Mouse (Mus musculus): ENCODE measurements around the gene Zcchc17. TPM values are rescaled to one million over a fixed set of nuclear protein-coding genes. Genes with fewer than 3 reads are reported as not detected.

The Zcchc17 gene
- total and polyA plus RNA-seq, 3 experiments, result 31.7 to 67.7 (median 51.8) TPM

- no peak overlapping the region for H3K27ac ChIP-seq (ENCODE audit: insufficient read depth, low read depth)
- peak; percentile 71 for TF ChIP-seq RAD21 (IDR thresholded peaks at IDR 0.05; ENCODE audit: low read depth, low read length)
- peak in 1 of 2 experiments; percentile 74; a peak in 2 of 4 replicates for TF ChIP-seq CTCF (conservative IDR thresholded peaks at IDR 0.05 in 1 of 2, IDR thresholded peaks at IDR 0.05 in 1 of 2; ENCODE audit: low read depth in 2 of 2, low read length in 2 of 2)
- peak; percentile 87 for TF ChIP-seq SMC3 (IDR thresholded peaks at IDR 0.05; ENCODE audit: low read depth, low read length)
- TF ChIP-seq SIN3A (IDR thresholded peaks at IDR 0.05; ENCODE audit: low read length), result no peak
- dilution Hi-C loops (cut with MboI; ENCODE audit: extremely low pct_ligation_motif_present, extremely low pct_unique_long_range_greater_than_20kb, low sequenced_read_pairs) (no loop called here), in situ Hi-C loops (cut with MboI; ENCODE audit: low pct_ligation_motif_present, low pct_unique_long_range_greater_than_20kb, low sequenced_read_pairs) (no loop called here)
- H3K36me3 ChIP-seq (replicated peaks in 1 of 2; ENCODE audit: control insufficient read depth in 1 of 2, insufficient read depth in 1 of 2, low read length in 1 of 2), result peaks cover 34 to 57% of the 10 kb centered on the region in 2 experiments
- no peaks in the 10 kb centered on the region for H3K9me3 ChIP-seq (replicated peaks; ENCODE audit: low read length)
- peaks cover 13 to 30% of the 10 kb centered on the region in 2 experiments for H3K4me1 ChIP-seq (ENCODE audit: control insufficient read depth in 1 of 2, insufficient read depth in 2 of 2)
- no peaks in the 10 kb centered on the region; the same call in 1 of the 2 replicates for H3K79me2 ChIP-seq (replicated peaks; ENCODE audit: control insufficient read depth, extremely low read depth, insufficient read depth, poor library complexity, severe bottlenecking)
- no peak overlapping the region for H3K4me2 ChIP-seq (ENCODE audit: insufficient read depth, low read depth, poor library complexity, severe bottlenecking)
- DNase-seq (ENCODE audit: extremely low read depth), result peak; percentile 37
- H3K27me3 ChIP-seq (replicated peaks), result no peaks in the 10 kb centered on the region
- no peak overlapping the region for H3K9ac ChIP-seq (ENCODE audit: insufficient read depth, low read depth)
- H3K4me3 ChIP-seq (replicated peaks in 1 of 3; ENCODE audit: low read depth in 2 of 3, low read length in 2 of 3, poor library complexity in 1 of 3), result no peak overlapping the region
Observed at GRCm38 (mm10) chr4:130391265-130391664, 31.5 kb upstream of the Zcchc17 start.

- H3K36me3 ChIP-seq (replicated peaks in 1 of 2; ENCODE audit: control insufficient read depth in 1 of 2, insufficient read depth in 1 of 2, low read length in 1 of 2), result peaks cover 40 to 68% of the 10 kb centered on the region in 2 experiments
- dilution Hi-C loops (cut with MboI; ENCODE audit: extremely low pct_ligation_motif_present, extremely low pct_unique_long_range_greater_than_20kb, low sequenced_read_pairs), result no loop called here
- H3K9ac ChIP-seq (ENCODE audit: insufficient read depth, low read depth), result no peak overlapping the region
- H3K4me2 ChIP-seq (ENCODE audit: insufficient read depth, low read depth, poor library complexity, severe bottlenecking), result no peak overlapping the region
- H3K27me3 ChIP-seq (replicated peaks), result no peaks in the 10 kb centered on the region
- no peak overlapping the region for H3K27ac ChIP-seq (ENCODE audit: insufficient read depth, low read depth)
- H3K79me2 ChIP-seq (replicated peaks; ENCODE audit: control insufficient read depth, extremely low read depth, insufficient read depth, poor library complexity, severe bottlenecking), result no peaks in the 10 kb centered on the region; the same call in 1 of the 2 replicates
- no peak overlapping the region for H3K4me3 ChIP-seq (replicated peaks in 1 of 3; ENCODE audit: low read depth in 2 of 3, low read length in 2 of 3, poor library complexity in 1 of 3)
- H3K4me1 ChIP-seq (ENCODE audit: control insufficient read depth in 1 of 2, insufficient read depth in 2 of 2), result peaks cover 13 to 42% of the 10 kb centered on the region in 2 experiments
- in situ Hi-C loops (cut with MboI; ENCODE audit: low pct_ligation_motif_present, low pct_unique_long_range_greater_than_20kb, low sequenced_read_pairs), result no loop called here
- no peak for DNase-seq (ENCODE audit: extremely low read depth)
- no peaks in the 10 kb centered on the region for H3K9me3 ChIP-seq (replicated peaks; ENCODE audit: low read length)
- no peak for TF ChIP-seq CTCF (conservative IDR thresholded peaks at IDR 0.05 in 1 of 2, IDR thresholded peaks at IDR 0.05 in 1 of 2; ENCODE audit: low read depth in 2 of 2, low read length in 2 of 2)
- TF ChIP-seq MAFK (IDR thresholded peaks at IDR 0.05; ENCODE audit: insufficient replicate concordance, low read length), result no peak
- no peak for TF ChIP-seq BHLHE40 (IDR thresholded peaks at IDR 0.05; ENCODE audit: low read depth, low read length)
- TF ChIP-seq ZC3H11A (IDR thresholded peaks at IDR 0.05; ENCODE audit: low read depth, low read length), result no peak
- no peak for TF ChIP-seq ZKSCAN1 (IDR thresholded peaks at IDR 0.05; ENCODE audit: borderline replicate concordance, low read depth, low read length)
- TF ChIP-seq USF1 (IDR thresholded peaks at IDR 0.05; ENCODE audit: low read depth, low read length), result no peak
- TF ChIP-seq JUND (conservative IDR thresholded peaks at IDR 0.05; ENCODE audit: low read depth, low read length), result no peak
- no peak for TF ChIP-seq MEF2A (IDR thresholded peaks at IDR 0.05; ENCODE audit: borderline replicate concordance, low read depth, low read length)
- TF ChIP-seq MXI1 (IDR thresholded peaks at IDR 0.05; ENCODE audit: low read depth, low read length), result no peak
- TF ChIP-seq SIN3A (IDR thresholded peaks at IDR 0.05; ENCODE audit: low read length), result no peak
Observed at GRCm38 (mm10) chr4:130389927-130390326, 30.2 kb upstream of the Zcchc17 start.

GRCm38 (mm10) chr4:130389496-130389895, 29.8 kb upstream of the Zcchc17 start:
- dilution Hi-C loops (cut with MboI; ENCODE audit: extremely low pct_ligation_motif_present, extremely low pct_unique_long_range_greater_than_20kb, low sequenced_read_pairs) (no loop called here), in situ Hi-C loops (cut with MboI; ENCODE audit: low pct_ligation_motif_present, low pct_unique_long_range_greater_than_20kb, low sequenced_read_pairs) (no loop called here)
- Histone ChIP-seq H3K9ac (ENCODE audit: insufficient read depth, low read depth) (no peak overlapping the region), H3K4me1 (ENCODE audit: control insufficient read depth in 1 of 2, insufficient read depth in 2 of 2) (peaks cover 13 to 46% of the 10 kb centered on the region in 2 experiments), H3K4me3 (replicated peaks in 1 of 3; ENCODE audit: low read depth in 2 of 3, low read length in 2 of 3, poor library complexity in 1 of 3) (no peak overlapping the region), H3K79me2 (replicated peaks; ENCODE audit: control insufficient read depth, extremely low read depth, insufficient read depth, poor library complexity, severe bottlenecking) (no peaks in the 10 kb centered on the region; the same call in 1 of the 2 replicates), H3K27me3 (replicated peaks) (no peaks in the 10 kb centered on the region), H3K4me2 (ENCODE audit: insufficient read depth, low read depth, poor library complexity, severe bottlenecking) (no peak overlapping the region), H3K36me3 (replicated peaks in 1 of 2; ENCODE audit: control insufficient read depth in 1 of 2, insufficient read depth in 1 of 2, low read length in 1 of 2) (peaks cover 43 to 72% of the 10 kb centered on the region in 2 experiments), H3K27ac (ENCODE audit: insufficient read depth, low read depth) (no peak overlapping the region), H3K9me3 (replicated peaks; ENCODE audit: low read length) (no peaks in the 10 kb centered on the region)
- no peak for DNase-seq (ENCODE audit: extremely low read depth)
- no peak for TF ChIP-seq ELF1 (IDR thresholded peaks at IDR 0.05; ENCODE audit: low read depth, low read length)
- no peak for TF ChIP-seq CTCF (conservative IDR thresholded peaks at IDR 0.05 in 1 of 2, IDR thresholded peaks at IDR 0.05 in 1 of 2; ENCODE audit: low read depth in 2 of 2, low read length in 2 of 2)
- no peak for TF ChIP-seq SIN3A (IDR thresholded peaks at IDR 0.05; ENCODE audit: low read length)
- TF ChIP-seq USF2 (conservative IDR thresholded peaks at IDR 0.05; ENCODE audit: low read depth, low read length), result no peak
- TF ChIP-seq MAX (IDR thresholded peaks at IDR 0.05; ENCODE audit: low read length), result no peak
- no peak for TF ChIP-seq MEF2A (IDR thresholded peaks at IDR 0.05; ENCODE audit: borderline replicate concordance, low read depth, low read length)
- no peak for TF ChIP-seq CHD2 (IDR thresholded peaks at IDR 0.05; ENCODE audit: low read length)
- TF ChIP-seq USF1 (IDR thresholded peaks at IDR 0.05; ENCODE audit: low read depth, low read length), result no peak
- no peak for TF ChIP-seq MAZ (IDR thresholded peaks at IDR 0.05; ENCODE audit: low read depth, low read length)
- TF ChIP-seq ZC3H11A (IDR thresholded peaks at IDR 0.05; ENCODE audit: low read depth, low read length), result no peak
